11 mouse cellular contexts compared by ENCODE assay signal in genomic region chr13:41467036-41467435, GRCm38 (mm10). TPM values are rescaled to one million over a fixed set of nuclear protein-coding genes. Genes with fewer than 3 reads are reported as not detected.
A peak's percentile ranks its signal among the peaks of the same experiment; 100 is the strongest.
DNase-seq lines count a peak whose midpoint lies in the region; ATAC-seq lines count a peak whose summit lies in the region.
"Had no signal": no experiment of that assay in that cellular context is flagged by ENCODE, and none has a peak within 500 bp of the region (broad histone marks: within the 10 kb centered on the region; RNA-seq: fewer than 3 reads in every experiment).

No protein-coding gene starts in this region.

- no peak overlapping the region for H3K4me2 ChIP-seq in heart, embryonic 14.5 days (ENCODE audit: low read length)
- no peak overlapping the region for H3K4me2 ChIP-seq in forebrain, embryonic 14.5 days (ENCODE audit: low read length)
- no peak overlapping the region for H3K4me2 ChIP-seq in forebrain, embryonic 11.5 days (ENCODE audit: low read depth, low read length, severe bottlenecking)
- H3K4me2 ChIP-seq in midbrain, embryonic 16.5 days (ENCODE audit: low read length) = no peak overlapping the region
- H3K4me2 ChIP-seq: embryonic facial prominence, embryonic 15.5 days had no signal

- WGBS in heart, embryonic 14.5 days = 50% methylated on average over 2 of the region's 2 CpGs
- 93% methylated on average over 2 of the region's 2 CpGs for WGBS in forebrain, embryonic 14.5 days
- 86% methylated on average over 2 of the region's 2 CpGs for WGBS in forebrain, embryonic 11.5 days
- 83% methylated on average over 2 of the region's 2 CpGs for WGBS in midbrain, embryonic 16.5 days

- no peak overlapping the region for H3K4me3 ChIP-seq in heart, embryonic 14.5 days (ENCODE audit: control insufficient read depth in 1 of 2, insufficient read depth in 1 of 2, low read depth in 1 of 2, low read length in 2 of 2)
- H3K4me3 ChIP-seq in forebrain, embryonic 14.5 days (ENCODE audit: low read depth, low read length) = no peak overlapping the region
- no peak overlapping the region for H3K4me3 ChIP-seq in forebrain, embryonic 11.5 days (ENCODE audit: low read depth, low read length)
- H3K4me3 ChIP-seq in midbrain, embryonic 16.5 days (ENCODE audit: low read depth, low read length) = no peak overlapping the region
- H3K4me3 ChIP-seq: embryonic facial prominence, embryonic 15.5 days had no signal

- H3K36me3 ChIP-seq in heart, embryonic 14.5 days (ENCODE audit: control insufficient read depth, insufficient read depth, low read length) = no peaks in the 10 kb centered on the region
- H3K36me3 ChIP-seq in forebrain, embryonic 14.5 days (ENCODE audit: control insufficient read depth, insufficient read depth, low read length) = no peaks in the 10 kb centered on the region
- no peaks in the 10 kb centered on the region for H3K36me3 ChIP-seq in forebrain, embryonic 11.5 days (ENCODE audit: control insufficient read depth, insufficient read depth, low read length)
- H3K36me3 ChIP-seq in midbrain, embryonic 16.5 days (ENCODE audit: control insufficient read depth, insufficient read depth, low read length) = no peaks in the 10 kb centered on the region
- H3K36me3 ChIP-seq: embryonic facial prominence, embryonic 15.5 days had no signal

- H3K9ac ChIP-seq in heart, embryonic 14.5 days (ENCODE audit: low read length) = no peak overlapping the region
- H3K9ac ChIP-seq in forebrain, embryonic 14.5 days (ENCODE audit: low read length) = no peak overlapping the region
- H3K9ac ChIP-seq in forebrain, embryonic 11.5 days (ENCODE audit: low read length) = no peak overlapping the region
- no peak overlapping the region for H3K9ac ChIP-seq in midbrain, embryonic 16.5 days (ENCODE audit: low read depth, low read length)
- H3K9ac ChIP-seq: embryonic facial prominence, embryonic 15.5 days; liver, embryonic 14.5 days had no signal

- H3K4me1 ChIP-seq in heart, embryonic 14.5 days (ENCODE audit: control insufficient read depth in 2 of 2, insufficient read depth in 2 of 2, low read length in 2 of 2) = peaks cover 0 to 4% of the 10 kb centered on the region in 2 experiments; a peak in 3 of 4 replicates
- H3K4me1 ChIP-seq in forebrain, embryonic 14.5 days (ENCODE audit: control insufficient read depth, insufficient read depth, low read length) = no peaks in the 10 kb centered on the region
- no peaks in the 10 kb centered on the region for H3K4me1 ChIP-seq in forebrain, embryonic 11.5 days (replicated peaks; ENCODE audit: control insufficient read depth, insufficient read depth, low read length)
- no peaks in the 10 kb centered on the region for H3K4me1 ChIP-seq in midbrain, embryonic 16.5 days (ENCODE audit: control insufficient read depth, insufficient read depth, low read length)
- H3K4me1 ChIP-seq: embryonic facial prominence, embryonic 15.5 days had no signal

- H3K9me3 ChIP-seq in heart, embryonic 14.5 days (ENCODE audit: control insufficient read depth, low read length) = no peaks in the 10 kb centered on the region
- H3K9me3 ChIP-seq in forebrain, embryonic 14.5 days (replicated peaks; ENCODE audit: control insufficient read depth, low read length) = no peaks in the 10 kb centered on the region
- no peaks in the 10 kb centered on the region for H3K9me3 ChIP-seq in forebrain, embryonic 11.5 days (ENCODE audit: control insufficient read depth, low read length)
- no peaks in the 10 kb centered on the region for H3K9me3 ChIP-seq in midbrain, embryonic 16.5 days (replicated peaks; ENCODE audit: control insufficient read depth, low read length, poor library complexity, severe bottlenecking)
- H3K9me3 ChIP-seq: embryonic facial prominence, embryonic 15.5 days had no signal

- peaks cover 84% of the 10 kb centered on the region for H3K27me3 ChIP-seq in heart, embryonic 14.5 days (ENCODE audit: control insufficient read depth, insufficient read depth, low read length)
- H3K27me3 ChIP-seq in forebrain, embryonic 14.5 days (replicated peaks; ENCODE audit: control insufficient read depth, insufficient read depth, low read length) = no peaks in the 10 kb centered on the region
- no peaks in the 10 kb centered on the region for H3K27me3 ChIP-seq in forebrain, embryonic 11.5 days (ENCODE audit: control insufficient read depth, insufficient read depth, low read length)
- H3K27me3 ChIP-seq in midbrain, embryonic 16.5 days (ENCODE audit: control insufficient read depth, insufficient read depth, low read depth, low read length) = no peaks in the 10 kb centered on the region
- H3K27me3 ChIP-seq: embryonic facial prominence, embryonic 15.5 days had no signal

- no peak for ATAC-seq in heart, embryonic 14.5 days (ENCODE audit: insufficient number of reproducible peaks, insufficient read depth, low FRiP score, low read depth)
- ATAC-seq in forebrain, embryonic 14.5 days = no peak
- no peak for ATAC-seq in forebrain, embryonic 11.5 days (replicated peaks; ENCODE audit: low FRiP score)
- ATAC-seq in midbrain, embryonic 16.5 days = no peak

- peak; percentile 32 for DNase-seq in layer of hippocampus, adult 11-12 months (ENCODE audit: low spot score)
- DNase-seq in layer of hippocampus, postnatal 36 days = no peak
- peak; percentile 51 to 62 for DNase-seq in kidney, postnatal 36 days
- peak; percentile 44 for DNase-seq in skeletal muscle tissue, adult 2 months (ENCODE audit: low read depth, low spot score)
- no peak for DNase-seq in forebrain, embryonic 14.5 days (ENCODE audit: low spot score)
- no peak for DNase-seq in forebrain, embryonic 11.5 days (ENCODE audit: low spot score)
- DNase-seq: thymus, postnatal 25 days had no signal

- H3K27ac ChIP-seq in heart, embryonic 14.5 days (replicated peaks in 1 of 2; ENCODE audit: control insufficient read depth in 1 of 2, insufficient read depth in 1 of 2, low read depth in 2 of 2, low read length in 2 of 2) = peak overlapping the region; percentile 46 to 56
- H3K27ac ChIP-seq in forebrain, embryonic 14.5 days (ENCODE audit: low read depth, low read length) = no peak overlapping the region
- H3K27ac ChIP-seq in forebrain, embryonic 11.5 days (ENCODE audit: low read depth, low read length) = no peak overlapping the region
- no peak overlapping the region for H3K27ac ChIP-seq in midbrain, embryonic 16.5 days (ENCODE audit: low read length)
- H3K27ac ChIP-seq: embryonic facial prominence, embryonic 15.5 days; liver, embryonic 14.5 days had no signal

RNA-seq across cellular contexts. Expression of gene Nedd9, which starts 20.1 kb away (rescaled TPM):
- total RNA-seq in layer of hippocampus, postnatal 36 days (2021) = 10 to 100 TPM; 11.5 to 12.3 TPM
- polyA plus RNA-seq in heart, embryonic 14.5 days (2014; fragmentation: Nextera tagmentation; extraction: Ambion mirVana) = 22.9 and 23.3 TPM in 2 replicates
- 25.0 and 27.7 TPM in 2 replicates for polyA plus RNA-seq in forebrain, embryonic 14.5 days (2014; fragmentation: Nextera tagmentation; extraction: Ambion mirVana)
- polyA plus RNA-seq in forebrain, embryonic 11.5 days (2014; fragmentation: Nextera tagmentation; extraction: Ambion mirVana) = 26.7 and 27.0 TPM in 2 replicates
- 10.9 and 12.8 TPM in 2 replicates for polyA plus RNA-seq in midbrain, embryonic 16.5 days (2015; fragmentation: Nextera tagmentation; extraction: Ambion mirVana)

Comparison
In these comparisons a context has a peak if more than half of its experiments do, and no peak if none do; other contexts are left out.
1. DNase-seq: peak in layer of hippocampus, adult 11-12 months (single experiment), kidney, postnatal 36 days (2 of 2) and skeletal muscle tissue, adult 2 months (single experiment); none in layer of hippocampus, postnatal 36 days (0 of 2), forebrain, embryonic 14.5 days (single experiment) and forebrain, embryonic 11.5 days (single experiment).
2. H3K27ac ChIP-seq: peak in heart, embryonic 14.5 days (2 of 2); none in forebrain, embryonic 14.5 days (single experiment), forebrain, embryonic 11.5 days (single experiment) and midbrain, embryonic 16.5 days (single experiment).